In the genomic region with DNA sequence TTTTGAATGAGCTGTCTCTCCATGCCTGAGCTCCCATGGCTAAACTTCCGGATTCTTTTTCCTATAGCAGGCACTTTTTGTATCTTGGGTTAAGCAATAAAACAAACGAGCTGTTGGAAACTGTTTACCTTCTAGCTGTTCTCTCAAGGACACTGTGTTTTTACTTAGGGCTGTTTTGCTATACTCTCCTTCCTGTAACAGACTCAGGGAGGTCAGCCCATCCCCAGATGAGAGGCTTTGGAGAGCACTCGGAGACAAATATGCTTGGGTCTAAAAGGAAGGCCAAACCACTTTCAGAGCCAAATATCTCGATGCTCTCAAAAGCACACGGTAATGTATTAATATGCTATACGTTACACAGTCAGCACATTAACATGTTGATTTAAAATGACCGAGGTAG, we compare ENCODE assay signal across 20 mouse cellular contexts. TPM values are rescaled to one million over a fixed set of nuclear protein-coding genes. Genes with fewer than 3 reads are reported as not detected.
"Had no signal": no experiment of that assay in that cellular context is flagged by ENCODE, and none has a peak within 500 bp of the region (broad histone marks: within the 10 kb centered on the region; RNA-seq: fewer than 3 reads in every experiment).

No protein-coding gene starts in this region.

- H3K4me3 ChIP-seq: left cerebral cortex, adult 2 months; liver, embryonic 13.5 days; midbrain, embryonic 12.5 days; midbrain, embryonic 15.5 days; neural tube, embryonic 12.5 days; neural tube, embryonic 15.5 days had no signal

- ATAC-seq: intestine, embryonic 16.5 days; midbrain, embryonic 15.5 days had no signal

- DNase-seq: kidney, adult 2 months; kidney, postnatal 25 days; layer of hippocampus, postnatal 36 days; liver, embryonic 13.5 days; right cerebral cortex, adult 18-20 months; right cerebral cortex, postnatal 14 days; right cerebral cortex, postnatal 4 days; thymus, adult 2 months; thymus, postnatal 14 days; thymus, postnatal 4 days had no signal

- H3K4me2 ChIP-seq: liver, embryonic 13.5 days; midbrain, embryonic 12.5 days; midbrain, embryonic 15.5 days; neural tube, embryonic 12.5 days; neural tube, embryonic 15.5 days had no signal

- H3K27me3 ChIP-seq: liver, embryonic 13.5 days; midbrain, embryonic 12.5 days; midbrain, embryonic 15.5 days; neural tube, embryonic 12.5 days; neural tube, embryonic 15.5 days had no signal

- H3K9me3 ChIP-seq: liver, embryonic 13.5 days; midbrain, embryonic 12.5 days; midbrain, embryonic 15.5 days; neural tube, embryonic 12.5 days; neural tube, embryonic 15.5 days had no signal

- H3K36me3 ChIP-seq: midbrain, embryonic 12.5 days; midbrain, embryonic 15.5 days; neural tube, embryonic 12.5 days; neural tube, embryonic 15.5 days had no signal

- H3K27ac ChIP-seq: kidney, postnatal 0 days; left cerebral cortex, adult 2 months; liver, embryonic 13.5 days; macrophage; midbrain, embryonic 12.5 days; midbrain, embryonic 15.5 days; neural tube, embryonic 12.5 days; neural tube, embryonic 15.5 days; stomach, postnatal 0 days had no signal

- H3K4me1 ChIP-seq: midbrain, embryonic 12.5 days; neural tube, embryonic 12.5 days; neural tube, embryonic 15.5 days had no signal

- H3K9ac ChIP-seq: liver, embryonic 13.5 days; midbrain, embryonic 12.5 days; midbrain, embryonic 15.5 days; neural tube, embryonic 12.5 days; neural tube, embryonic 15.5 days had no signal

RNA-seq across cellular contexts. Expression of a gene that starts 34.4 kb away (rescaled TPM):
- polyA plus RNA-seq: liver, adult 2 months had no signal

RNA-seq across cellular contexts. Expression of a gene that starts 35.1 kb away (rescaled TPM):
- polyA plus RNA-seq: kidney, adult 2 months; liver, adult 2 months; thymus, adult 2 months had no signal

RNA-seq across cellular contexts. Expression of a gene that starts 46.0 kb away (rescaled TPM):
- polyA plus RNA-seq: liver, adult 2 months had no signal
